Comparison of ENCODE assay signal across 9 mouse cellular contexts in the genomic region with DNA sequence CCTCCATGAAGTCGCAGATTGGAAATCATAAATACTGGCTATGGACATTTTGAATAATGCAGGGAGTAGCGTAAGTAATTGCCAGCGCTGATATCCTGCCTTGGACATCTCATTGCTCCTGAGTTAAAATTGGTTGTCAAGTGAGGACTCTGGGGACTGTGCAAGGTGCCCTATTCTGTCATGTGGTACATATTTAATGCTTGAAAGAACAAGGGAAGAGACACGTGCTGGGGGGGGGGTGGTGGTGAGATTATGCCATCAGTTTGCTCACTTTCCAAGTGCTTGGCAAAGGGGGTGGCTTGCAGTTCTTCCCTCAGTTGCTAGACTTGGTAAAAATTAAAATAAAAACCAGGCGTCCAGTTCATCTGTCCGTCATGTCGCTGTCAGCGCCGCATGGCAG.
DNase-seq lines count a peak whose midpoint lies in the region; ATAC-seq lines count a peak whose summit lies in the region.
"Had no signal": no experiment of that assay in that cellular context is flagged by ENCODE, and none has a peak within 500 bp of the region (broad histone marks: within the 10 kb centered on the region; RNA-seq: fewer than 3 reads in every experiment).

No protein-coding gene starts in this region.

- ATAC-seq in hindbrain, embryonic 11.5 days (ENCODE audit: low FRiP score) = peak; percentile 38
- peak; percentile 49 for ATAC-seq in midbrain, embryonic 14.5 days (ENCODE audit: low FRiP score, low TSS enrichment)

- peak overlapping the region; percentile 50 for H3K4me3 ChIP-seq in heart, embryonic 10.5 days
- peak overlapping the region; percentile 56 for H3K4me3 ChIP-seq in embryonic facial prominence, embryonic 10.5 days
- H3K4me3 ChIP-seq in hindbrain, embryonic 11.5 days (ENCODE audit: low read depth, low read length) = no peak overlapping the region
- peak overlapping the region; percentile 44 for H3K4me3 ChIP-seq in midbrain, embryonic 14.5 days (replicated peaks; ENCODE audit: low read depth, low read length)

- WGBS in heart, embryonic 10.5 days = 32% methylated on average over 9 of the region's 9 CpGs
- WGBS in embryonic facial prominence, embryonic 10.5 days = 28% methylated on average over 9 of the region's 9 CpGs
- WGBS in hindbrain, embryonic 11.5 days = 28% methylated on average over 9 of the region's 9 CpGs
- 19% methylated on average over 9 of the region's 9 CpGs for WGBS in midbrain, embryonic 14.5 days

- no peak overlapping the region for H3K27ac ChIP-seq in heart, embryonic 10.5 days
- H3K27ac ChIP-seq in embryonic facial prominence, embryonic 10.5 days (replicated peaks) = no peak overlapping the region
- H3K27ac ChIP-seq in hindbrain, embryonic 11.5 days (ENCODE audit: low read depth, low read length) = no peak overlapping the region; the same call in 1 of the 2 replicates
- peak overlapping the region; percentile 85 for H3K27ac ChIP-seq in midbrain, embryonic 14.5 days (replicated peaks; ENCODE audit: low read depth, low read length)
- H3K27ac ChIP-seq: stomach, embryonic 15.5 days had no signal

- no peak overlapping the region; the same call in 1 of the 2 replicates for H3K9ac ChIP-seq in hindbrain, embryonic 11.5 days (ENCODE audit: low read depth, low read length)
- peak overlapping the region; percentile 50 for H3K9ac ChIP-seq in midbrain, embryonic 14.5 days (replicated peaks; ENCODE audit: low read length)
- H3K9ac ChIP-seq: stomach, embryonic 15.5 days had no signal

- peak overlapping the region; percentile 71; the same call in 1 of the 2 replicates for H3K4me2 ChIP-seq in hindbrain, embryonic 11.5 days (replicated peaks; ENCODE audit: low read depth, low read length)
- H3K4me2 ChIP-seq in midbrain, embryonic 14.5 days (ENCODE audit: low read length) = peak overlapping the region; percentile 74

- DNase-seq in heart, embryonic 10.5 days (ENCODE audit: low spot score) = no peak
- no peak for DNase-seq in heart, adult 9 months (ENCODE audit: low spot score in 2 of 2)
- DNase-seq in embryonic facial prominence, embryonic 10.5 days (ENCODE audit: low spot score) = no peak
- no peak for DNase-seq in hindbrain, embryonic 11.5 days (ENCODE audit: low spot score)
- no peak for DNase-seq in midbrain, embryonic 14.5 days
- no peak for DNase-seq in testis, postnatal 14 days (ENCODE audit: low spot score)
- no peak for DNase-seq in natural killer cell, adult 2 months (ENCODE audit: low spot score in 2 of 2)
- DNase-seq in left cerebral cortex, adult 18-20 months (ENCODE audit: low spot score in 2 of 2) = no peak

- no peaks in the 10 kb centered on the region for H3K36me3 ChIP-seq in heart, embryonic 10.5 days
- no peaks in the 10 kb centered on the region for H3K36me3 ChIP-seq in embryonic facial prominence, embryonic 10.5 days (replicated peaks)
- H3K36me3 ChIP-seq in hindbrain, embryonic 11.5 days (ENCODE audit: control insufficient read depth, insufficient read depth, low read length) = no peaks in the 10 kb centered on the region
- no peaks in the 10 kb centered on the region for H3K36me3 ChIP-seq in midbrain, embryonic 14.5 days (ENCODE audit: control insufficient read depth, insufficient read depth, low read length)
- H3K36me3 ChIP-seq: stomach, embryonic 15.5 days had no signal

- H3K27me3 ChIP-seq in heart, embryonic 10.5 days (ENCODE audit: insufficient read depth, poor library complexity, severe bottlenecking) = peaks cover 39% of the 10 kb centered on the region
- peaks cover 48% of the 10 kb centered on the region for H3K27me3 ChIP-seq in embryonic facial prominence, embryonic 10.5 days (replicated peaks; ENCODE audit: low read depth, poor library complexity, severe bottlenecking)
- peaks cover 10% of the 10 kb centered on the region for H3K27me3 ChIP-seq in hindbrain, embryonic 11.5 days (ENCODE audit: control insufficient read depth, insufficient read depth, low read length)
- peaks cover 8% of the 10 kb centered on the region for H3K27me3 ChIP-seq in midbrain, embryonic 14.5 days (ENCODE audit: control insufficient read depth, insufficient read depth, low read length)

- peaks cover 10% of the 10 kb centered on the region for H3K4me1 ChIP-seq in heart, embryonic 10.5 days
- peaks cover 13% of the 10 kb centered on the region for H3K4me1 ChIP-seq in embryonic facial prominence, embryonic 10.5 days
- H3K4me1 ChIP-seq in hindbrain, embryonic 11.5 days (replicated peaks; ENCODE audit: control insufficient read depth, insufficient read depth, low read length) = peaks cover 3% of the 10 kb centered on the region; the same call in 1 of the 2 replicates
- peaks cover 15% of the 10 kb centered on the region for H3K4me1 ChIP-seq in midbrain, embryonic 14.5 days (ENCODE audit: control insufficient read depth, insufficient read depth, low read length)

- no peaks in the 10 kb centered on the region for H3K9me3 ChIP-seq in heart, embryonic 10.5 days
- no peaks in the 10 kb centered on the region for H3K9me3 ChIP-seq in embryonic facial prominence, embryonic 10.5 days
- H3K9me3 ChIP-seq in hindbrain, embryonic 11.5 days (ENCODE audit: control insufficient read depth, low read length) = no peaks in the 10 kb centered on the region
- no peaks in the 10 kb centered on the region for H3K9me3 ChIP-seq in midbrain, embryonic 14.5 days (ENCODE audit: control insufficient read depth, low read length)
- H3K9me3 ChIP-seq: stomach, embryonic 15.5 days had no signal
